Mouse (Mus musculus) urinary bladder, adult 2 months (tissue): ENCODE data around the gene Tmtc2. TPM values are rescaled to one million over a fixed set of nuclear protein-coding genes. Genes with fewer than 3 reads are reported as not detected.

Source experiments
- DNase-seq: peaks from one replicate; pipeline ENCODE4 v3.0.0; 2022; ENCODE audit warnings: low spot score
- polyA plus RNA-seq: library from polyadenylated mRNA; depleted of rRNA; stranded (reverse); fragments of >200 nt; gene quantifications from 2 replicates; pipeline ENCODE4 v1.2.3, GENCODE M21; 2012

Tmtc2 gene
- polyA plus RNA-seq, 1 experiment = 5.4 TPM

DNA sequence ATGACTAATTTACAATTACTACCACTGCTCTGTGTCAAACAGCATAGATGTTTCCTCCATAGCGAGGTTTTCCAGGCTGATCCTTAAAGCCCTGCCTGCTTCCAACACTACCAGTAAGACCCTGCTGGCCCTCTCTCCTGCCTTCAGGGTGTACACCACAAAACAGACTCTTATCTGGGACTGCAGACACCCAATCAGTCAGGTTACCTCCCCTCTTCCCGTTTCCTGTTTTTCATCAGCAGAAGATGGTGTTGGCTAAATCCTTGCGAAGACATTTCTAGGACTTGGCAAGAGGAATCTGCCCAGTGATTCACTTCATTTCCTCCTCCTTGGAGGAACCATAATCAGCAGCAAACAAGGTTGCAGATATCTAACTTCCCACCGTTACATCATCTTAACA is 73.8 kb downstream of the Tmtc2 start:
- DNase-seq = no peak

DNA sequence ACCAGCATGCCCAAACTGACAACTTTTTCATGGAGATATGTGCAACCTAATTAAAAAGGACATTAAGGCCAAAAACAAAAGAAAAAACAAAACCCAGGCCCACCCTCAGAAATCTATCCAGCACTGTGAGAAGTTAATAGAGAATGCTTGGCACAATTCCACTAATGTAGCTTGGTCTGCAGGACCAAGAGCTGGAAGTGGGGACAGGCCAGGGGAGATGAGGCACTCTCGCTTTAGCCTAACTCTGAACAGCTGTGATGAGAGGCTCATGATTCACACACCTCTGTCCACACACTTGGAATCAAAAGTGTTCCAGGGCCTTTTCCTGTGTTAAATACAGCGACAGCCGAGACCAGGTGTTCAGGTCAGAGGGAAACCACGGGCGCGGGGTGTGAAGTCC is 79.0 kb downstream of the Tmtc2 start:
- no peak for DNase-seq

DNA sequence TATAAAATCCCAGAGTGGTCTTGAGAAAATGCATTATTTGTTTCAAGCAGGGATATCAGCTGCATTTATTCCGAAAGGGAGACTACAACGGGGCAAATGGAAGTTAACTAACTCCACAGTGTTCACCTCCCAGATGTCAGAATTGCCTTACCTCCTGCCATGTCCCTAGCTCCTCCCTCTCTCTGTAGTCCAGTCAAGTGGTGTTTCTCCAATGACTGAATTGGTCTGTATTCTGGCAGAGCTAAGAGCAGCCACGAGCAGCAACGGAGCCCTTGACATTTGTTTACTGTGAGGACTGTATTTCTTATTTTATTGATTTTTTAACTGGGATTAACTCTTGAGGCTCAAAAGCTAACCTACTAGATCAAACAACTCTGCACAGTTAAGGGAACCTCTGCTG is 81.8 kb downstream of the Tmtc2 start:
- no peak for DNase-seq

DNA sequence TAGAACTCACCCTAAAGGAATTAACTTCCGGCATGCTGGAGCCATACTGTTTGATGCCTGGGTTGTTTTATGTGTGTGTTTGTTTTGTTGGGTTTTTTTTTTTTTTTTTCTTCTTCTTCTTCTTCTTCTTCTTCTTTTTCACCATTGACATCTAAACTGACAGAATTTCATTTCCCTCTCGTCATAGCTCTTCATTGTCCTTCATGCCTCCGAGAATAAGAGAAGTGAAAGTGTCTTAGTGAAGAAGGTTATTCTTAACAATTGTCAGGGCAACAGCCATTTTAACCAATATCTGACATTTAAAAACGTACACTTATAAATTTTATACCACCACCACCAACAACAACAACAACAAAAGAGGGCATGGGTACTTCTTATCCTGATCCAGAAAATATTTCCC is 83.5 kb downstream of the Tmtc2 start:
- DNase-seq = no peak

- DNase-seq = no peak
Measured at GRCm38 (mm10) chr10:105489970-105490735, 84.1 kb downstream of the Tmtc2 start.

DNA sequence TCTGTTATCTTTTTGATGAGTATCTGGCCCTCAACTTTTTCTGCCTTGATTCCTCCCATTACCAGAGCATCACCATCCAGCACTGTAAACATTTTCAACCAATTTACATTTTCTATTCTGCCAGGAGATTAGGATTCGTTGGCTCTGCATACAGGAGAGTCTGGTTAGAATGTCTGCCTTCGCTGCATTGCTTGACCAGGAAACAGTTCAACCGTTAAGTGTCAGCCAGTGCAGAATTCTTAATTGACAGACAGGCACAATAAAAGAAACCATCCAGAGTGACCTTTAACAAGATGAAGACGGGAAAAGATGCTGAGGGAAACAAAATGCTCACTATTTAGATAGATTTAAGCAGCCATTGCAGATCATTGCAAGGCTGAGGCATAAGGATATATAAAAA is 87.3 kb downstream of the Tmtc2 start:
- DNase-seq = no peak

DNA sequence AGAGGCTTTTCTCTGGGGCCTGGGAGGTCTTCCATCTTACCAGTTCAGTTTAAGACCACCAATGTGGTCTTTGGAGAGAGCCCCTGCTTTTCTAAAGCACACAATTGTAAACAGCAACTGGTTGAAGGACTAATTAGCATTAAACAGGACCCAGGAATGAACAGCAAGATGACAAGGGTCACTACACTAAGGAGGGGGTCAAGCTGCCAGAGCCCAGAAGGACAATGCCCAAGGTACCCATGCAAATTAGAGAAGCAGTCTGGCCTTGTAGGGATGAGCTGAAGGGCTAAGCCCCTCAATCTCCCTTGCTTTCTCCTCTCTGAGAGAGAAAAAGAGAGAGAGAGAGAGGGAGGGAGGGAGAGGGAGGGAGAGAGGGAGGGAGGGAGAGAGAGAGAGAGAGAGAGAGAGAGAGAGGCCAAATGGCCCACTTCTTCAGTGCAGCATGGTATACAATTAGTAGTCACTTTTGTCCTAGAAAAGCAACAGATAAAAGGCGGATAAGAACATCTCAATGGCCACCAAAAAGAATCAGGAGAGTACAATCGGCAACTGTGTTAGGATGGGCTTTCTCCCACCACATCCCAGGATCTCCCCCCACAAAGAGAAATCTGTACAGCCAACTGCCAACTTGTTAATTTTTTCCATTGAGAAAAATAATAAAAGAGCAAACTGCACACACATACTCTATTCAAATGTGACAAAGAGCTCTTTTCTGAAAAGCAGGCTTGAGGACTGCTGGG is 89.7 kb downstream of the Tmtc2 start:
- no peak for DNase-seq

DNA sequence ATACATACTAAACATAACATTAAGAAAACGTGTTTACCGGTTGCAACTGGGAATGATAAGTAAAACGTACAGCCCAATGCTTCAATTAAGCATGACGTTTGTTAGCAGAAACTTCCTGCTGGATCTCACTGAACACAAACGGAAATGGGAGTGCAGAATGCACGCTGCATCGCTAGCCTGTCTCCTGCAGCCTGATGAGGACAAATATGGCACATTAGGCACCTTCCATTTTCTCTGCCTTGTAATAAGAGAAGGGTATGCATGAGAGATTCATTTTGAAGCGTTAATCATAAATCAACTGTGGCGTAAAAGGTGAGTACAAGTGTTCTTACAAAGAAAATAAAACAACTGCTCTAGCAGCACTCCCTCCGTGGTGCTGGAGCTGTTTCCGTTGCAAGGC is 94.5 kb downstream of the Tmtc2 start:
- no peak for DNase-seq

- DNase-seq = no peak
Measured at GRCm38 (mm10) chr10:105477623-105478238, 96.5 kb downstream of the Tmtc2 start.

GRCm38 (mm10) chr10:105474162-105474830 is 100.0 kb downstream of the Tmtc2 start:
- DNase-seq = no peak

- no peak for DNase-seq
Measured at GRCm38 (mm10) chr10:105464378-105464777, 109.9 kb downstream of the Tmtc2 start.

- no peak for DNase-seq
Measured at GRCm38 (mm10) chr10:105453441-105453840, 120.8 kb downstream of the Tmtc2 start.

DNA sequence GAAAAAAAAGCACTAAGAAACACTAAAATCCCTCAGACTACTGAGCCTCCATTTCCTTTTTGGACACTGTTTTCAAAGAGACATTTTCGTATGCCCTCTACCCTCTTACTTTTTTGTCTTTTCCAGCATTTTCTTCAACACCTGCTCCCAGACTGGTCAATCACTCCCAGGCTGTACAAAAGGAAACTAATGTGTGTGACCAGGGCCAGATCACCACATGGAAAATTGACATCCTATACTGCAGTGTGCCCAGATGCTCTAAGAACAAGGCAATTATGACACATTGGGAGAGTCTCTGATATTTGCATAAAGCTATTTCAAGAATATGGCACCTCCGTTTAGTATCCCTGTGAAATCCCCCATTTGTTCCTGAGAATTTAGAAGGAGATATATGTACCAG is 127.1 kb downstream of the Tmtc2 start:
- no peak for DNase-seq

GRCm38 (mm10) chr10:105444309-105444708 is 129.9 kb downstream of the Tmtc2 start:
- no peak for DNase-seq

GRCm38 (mm10) chr10:105434879-105435278 is 139.4 kb downstream of the Tmtc2 start:
- no peak for DNase-seq

DNA sequence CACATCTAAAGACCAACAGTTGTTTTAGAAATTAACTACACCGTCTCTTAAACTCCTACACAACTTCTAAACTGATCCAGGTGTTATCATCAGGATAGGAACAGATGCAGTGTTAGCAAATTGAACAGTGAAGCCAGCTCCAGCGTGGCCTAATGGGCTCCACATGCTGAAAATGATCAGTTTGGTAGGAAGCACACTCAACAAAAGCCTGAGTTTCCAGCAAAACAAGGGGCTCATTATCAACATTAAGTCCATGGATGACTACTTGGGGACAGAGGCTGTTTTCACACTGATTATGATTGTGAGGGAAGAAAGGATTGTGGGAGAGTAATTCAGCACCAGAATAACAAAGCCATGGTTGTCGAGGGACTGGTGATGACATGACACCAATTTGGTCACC is 143.4 kb downstream of the Tmtc2 start:
- DNase-seq = no peak

DNA sequence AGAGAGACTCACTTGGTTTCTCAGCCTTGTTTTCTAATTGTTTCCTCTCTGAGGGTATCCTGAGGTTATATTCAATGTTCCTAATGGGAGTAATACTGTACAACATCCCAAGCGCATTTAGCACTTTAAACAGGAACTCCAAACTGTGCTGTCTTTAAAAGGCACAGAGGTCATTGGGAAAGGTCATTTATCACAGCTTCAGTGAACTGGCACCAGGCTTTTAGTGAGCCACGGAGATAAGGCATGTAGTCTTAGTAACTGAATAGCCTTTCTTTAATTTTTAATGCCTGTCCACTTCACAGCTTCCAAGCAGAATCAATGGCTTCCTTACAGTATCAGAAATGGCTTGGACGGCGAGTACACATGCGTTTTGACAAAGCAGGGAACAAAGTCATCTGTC is 144.0 kb downstream of the Tmtc2 start:
- DNase-seq = no peak

DNA sequence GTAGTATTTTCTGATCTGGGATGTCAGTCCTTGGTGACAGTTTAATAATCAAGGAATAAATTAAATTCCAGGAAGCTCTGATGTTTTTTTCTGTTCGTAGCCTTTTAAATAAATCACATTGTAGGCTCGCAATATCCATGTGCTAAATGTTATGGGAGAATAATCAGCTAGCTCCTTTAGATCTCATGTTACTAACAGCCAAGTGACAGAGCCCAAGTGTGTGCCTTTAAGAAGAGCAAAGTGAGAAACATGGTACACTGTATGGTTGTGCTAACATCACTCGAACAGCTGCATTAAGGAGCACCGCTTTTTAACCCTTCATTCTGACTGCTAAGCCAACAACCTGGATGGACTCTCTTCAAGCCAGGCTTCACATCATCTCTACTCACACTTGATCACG is 146.2 kb downstream of the Tmtc2 start:
- DNase-seq = no peak

DNA sequence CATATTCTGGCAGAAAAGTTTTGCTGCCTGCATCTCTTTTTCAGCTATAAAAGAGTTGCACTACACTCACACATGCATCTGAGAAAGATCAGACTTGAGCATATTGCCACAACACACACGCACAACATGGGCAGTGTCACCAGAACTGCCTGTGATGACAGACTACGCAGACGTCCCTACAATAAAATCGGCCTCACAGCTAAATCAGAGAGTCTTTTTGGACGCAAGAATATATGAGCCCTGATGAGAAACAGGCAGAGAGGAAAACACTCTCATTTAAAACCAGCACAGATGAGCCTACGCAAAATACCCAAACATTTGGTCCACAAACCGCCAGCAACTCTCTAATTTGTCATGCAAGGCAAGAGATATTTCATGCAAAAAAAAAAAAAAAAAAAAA is 146.6 kb downstream of the Tmtc2 start:
- no peak for DNase-seq

DNA sequence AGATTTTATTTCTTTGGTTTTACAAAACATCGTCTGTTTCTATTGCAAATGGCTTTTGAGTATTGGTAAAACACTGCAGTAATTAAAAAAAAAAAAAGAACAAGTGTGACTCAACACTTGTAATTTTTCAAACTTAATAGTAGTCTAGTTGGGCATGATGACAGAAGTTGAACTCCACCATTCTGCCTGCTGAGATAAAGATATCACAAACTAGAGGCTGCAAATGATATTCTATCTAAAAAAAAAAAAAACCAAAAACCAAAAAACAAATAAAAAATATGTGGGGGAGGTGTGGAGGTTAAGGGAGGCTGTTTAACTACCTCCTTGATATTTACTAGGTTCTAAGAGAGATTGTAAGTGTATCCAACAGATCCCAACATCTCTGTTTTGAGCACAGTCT is 149.2 kb downstream of the Tmtc2 start:
- DNase-seq = no peak

DNA sequence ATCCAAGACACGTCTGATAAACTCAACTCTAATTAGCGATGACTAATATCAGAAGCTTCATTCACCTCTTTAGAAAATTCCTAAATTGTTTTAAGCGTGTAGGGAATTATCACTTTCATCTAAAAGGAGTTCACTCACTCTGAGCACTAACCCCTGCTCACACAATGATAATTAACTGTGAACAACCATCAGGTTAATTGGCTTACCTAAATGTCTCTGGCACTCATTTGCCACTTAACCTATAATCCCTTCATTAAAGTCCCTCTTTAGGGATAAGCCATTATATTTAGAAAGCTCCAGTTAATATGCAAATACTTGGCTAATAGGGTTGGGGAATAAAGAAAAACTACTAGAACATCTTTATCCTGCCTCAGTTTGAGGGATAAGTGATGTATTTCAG is 151.1 kb downstream of the Tmtc2 start:
- no peak for DNase-seq

GRCm38 (mm10) chr10:105417845-105418383 is 156.3 kb downstream of the Tmtc2 start:
- DNase-seq = no peak
